ENCODE assay signal across 27 mouse cellular contexts in the genomic region with DNA sequence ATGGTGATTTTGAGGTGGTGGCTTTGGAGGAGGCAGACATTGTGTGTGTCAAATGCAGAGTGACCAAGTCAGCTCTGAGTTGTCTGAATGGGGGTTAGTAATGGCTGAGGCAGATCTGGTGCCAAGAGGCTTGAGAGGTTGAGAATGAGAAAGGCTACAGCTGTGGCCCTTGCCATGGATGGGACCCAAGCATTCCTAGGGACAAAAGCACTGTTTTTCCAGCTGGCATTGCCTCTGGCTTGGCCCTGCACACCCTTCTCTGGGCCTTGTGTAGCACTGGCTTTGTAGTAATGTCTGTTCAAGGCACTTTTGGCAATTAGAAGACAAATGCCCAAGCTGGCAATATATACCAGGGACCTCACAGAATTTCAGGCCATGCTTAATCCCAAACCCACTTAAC. TPM values are rescaled to one million over a fixed set of nuclear protein-coding genes. Genes with fewer than 3 reads are reported as not detected.
DNase-seq lines count a peak whose midpoint lies in the region; ATAC-seq and TF ChIP-seq lines count a peak whose summit lies in the region.
"Had no signal": no experiment of that assay in that cellular context is flagged by ENCODE, and none has a peak within 500 bp of the region (broad histone marks: within the 10 kb centered on the region; RNA-seq: fewer than 3 reads in every experiment).

No protein-coding gene starts in this region.

- H3K9ac ChIP-seq in hindbrain, postnatal 0 days (replicated peaks; ENCODE audit: low read length) = no peak overlapping the region
- H3K9ac ChIP-seq in hindbrain, embryonic 12.5 days = no peak overlapping the region
- no peak overlapping the region for H3K9ac ChIP-seq in midbrain, postnatal 0 days (replicated peaks; ENCODE audit: low read length, poor library complexity, severe bottlenecking)
- H3K9ac ChIP-seq: embryonic facial prominence, embryonic 12.5 days; embryonic facial prominence, embryonic 15.5 days; forebrain, postnatal 0 days; heart, embryonic 13.5 days; hindbrain, embryonic 13.5 days had no signal

- H3K27me3 ChIP-seq in hindbrain, postnatal 0 days (ENCODE audit: insufficient read depth, low read length) = no peaks in the 10 kb centered on the region
- no peaks in the 10 kb centered on the region for H3K27me3 ChIP-seq in hindbrain, embryonic 12.5 days
- no peaks in the 10 kb centered on the region for H3K27me3 ChIP-seq in midbrain, postnatal 0 days (ENCODE audit: insufficient read depth, low read length)
- H3K27me3 ChIP-seq in midbrain, embryonic 10.5 days (ENCODE audit: low read depth, poor library complexity, severe bottlenecking) = no peaks in the 10 kb centered on the region
- H3K27me3 ChIP-seq: embryonic facial prominence, embryonic 12.5 days; embryonic facial prominence, embryonic 15.5 days; heart, embryonic 13.5 days; hindbrain, embryonic 13.5 days had no signal

- H3K9me3 ChIP-seq in hindbrain, postnatal 0 days (ENCODE audit: low read length) = no peaks in the 10 kb centered on the region
- H3K9me3 ChIP-seq in hindbrain, embryonic 12.5 days (replicated peaks) = no peaks in the 10 kb centered on the region
- no peaks in the 10 kb centered on the region for H3K9me3 ChIP-seq in midbrain, postnatal 0 days (ENCODE audit: low read length)
- no peaks in the 10 kb centered on the region for H3K9me3 ChIP-seq in midbrain, embryonic 10.5 days (replicated peaks)
- H3K9me3 ChIP-seq: embryonic facial prominence, embryonic 12.5 days; embryonic facial prominence, embryonic 15.5 days; heart, embryonic 10.5 days; heart, embryonic 13.5 days; hindbrain, embryonic 13.5 days had no signal

- no peaks in the 10 kb centered on the region for H3K4me1 ChIP-seq in hindbrain, postnatal 0 days (ENCODE audit: insufficient read depth, low read length)
- no peaks in the 10 kb centered on the region for H3K4me1 ChIP-seq in hindbrain, embryonic 12.5 days
- H3K4me1 ChIP-seq in midbrain, postnatal 0 days (ENCODE audit: insufficient read depth, low read length) = no peaks in the 10 kb centered on the region
- no peaks in the 10 kb centered on the region for H3K4me1 ChIP-seq in midbrain, embryonic 10.5 days
- H3K4me1 ChIP-seq: embryonic facial prominence, embryonic 12.5 days; embryonic facial prominence, embryonic 15.5 days; hindbrain, embryonic 13.5 days had no signal

- no peak overlapping the region for H3K4me2 ChIP-seq in hindbrain, postnatal 0 days (ENCODE audit: low read depth, low read length)
- H3K4me2 ChIP-seq in hindbrain, embryonic 12.5 days (replicated peaks) = no peak overlapping the region
- no peak overlapping the region for H3K4me2 ChIP-seq in midbrain, postnatal 0 days (ENCODE audit: low read depth, low read length, poor library complexity, severe bottlenecking)
- H3K4me2 ChIP-seq: embryonic facial prominence, embryonic 12.5 days; embryonic facial prominence, embryonic 15.5 days; heart, embryonic 13.5 days; hindbrain, embryonic 13.5 days had no signal

- 0 out of 2 replicates have a peak, but pooled peaks have one; percentile 53 for ATAC-seq in hindbrain, postnatal 0 days
- no peak for ATAC-seq in hindbrain, embryonic 12.5 days (ENCODE audit: low FRiP score)
- no peak for ATAC-seq in midbrain, postnatal 0 days (ENCODE audit: low FRiP score)
- 0 out of 2 replicates have a peak, but pooled peaks have one; percentile 10 for ATAC-seq in megakaryocyte-erythroid progenitor cell, adult 5-6 weeks (replicated peaks; ENCODE audit: low FRiP score, low TSS enrichment, poor library complexity, severe bottlenecking)
- ATAC-seq: activated CD4-positive, CD25-positive, alpha-beta regulatory T cell, adult 4 months; CD4-positive, CD25-positive, alpha-beta regulatory T cell, adult 4 months; forebrain, embryonic 14.5 days; forebrain, postnatal 0 days had no signal

- H3K27ac ChIP-seq in hindbrain, postnatal 0 days = no peak overlapping the region
- H3K27ac ChIP-seq in hindbrain, embryonic 12.5 days = no peak overlapping the region
- H3K27ac ChIP-seq in midbrain, postnatal 0 days (ENCODE audit: low read depth, low read length) = no peak overlapping the region
- no peak overlapping the region for H3K27ac ChIP-seq in midbrain, embryonic 10.5 days (replicated peaks)
- H3K27ac ChIP-seq: embryonic facial prominence, embryonic 12.5 days; embryonic facial prominence, embryonic 15.5 days; heart, adult 2 months; heart, embryonic 10.5 days; heart, embryonic 13.5 days; hindbrain, embryonic 13.5 days had no signal

- H3K4me3 ChIP-seq in hindbrain, postnatal 0 days (ENCODE audit: low read length) = no peak overlapping the region
- no peak overlapping the region for H3K4me3 ChIP-seq in hindbrain, embryonic 12.5 days
- H3K4me3 ChIP-seq in midbrain, postnatal 0 days (ENCODE audit: low read depth, low read length) = no peak overlapping the region
- H3K4me3 ChIP-seq in midbrain, embryonic 10.5 days = no peak overlapping the region
- H3K4me3 ChIP-seq: embryonic facial prominence, embryonic 12.5 days; embryonic facial prominence, embryonic 15.5 days; heart, adult 2 months; heart, embryonic 10.5 days; heart, embryonic 13.5 days; hindbrain, embryonic 13.5 days had no signal

- H3K36me3 ChIP-seq in hindbrain, postnatal 0 days (ENCODE audit: insufficient read depth, low read length) = peaks cover 10% of the 10 kb centered on the region; the same call in 1 of the 2 replicates
- peaks cover 41% of the 10 kb centered on the region for H3K36me3 ChIP-seq in hindbrain, embryonic 12.5 days
- H3K36me3 ChIP-seq in midbrain, postnatal 0 days (ENCODE audit: insufficient read depth, low read length) = peaks cover 11% of the 10 kb centered on the region
- H3K36me3 ChIP-seq in midbrain, embryonic 10.5 days = peaks cover 54% of the 10 kb centered on the region

- DNase-seq in hindbrain, postnatal 0 days (ENCODE audit: low spot score) = peak; percentile 30
- peak; percentile 37 for DNase-seq in midbrain, postnatal 0 days (ENCODE audit: low spot score)
- DNase-seq in midbrain, embryonic 10.5 days (ENCODE audit: low spot score) = no peak
- peak; percentile 61 for DNase-seq in adipocyte (ENCODE audit: low spot score)
- no peak for DNase-seq in kidney, postnatal 36 days
- DNase-seq: adrenal gland, postnatal 10 days; adrenal gland, postnatal 36 days; cerebellum, adult 11 months; cerebellum, adult 2 months; cerebellum, adult 9-11 months; cerebellum, postnatal 25 days; forebrain, postnatal 0 days; gastrocnemius, postnatal 10 days; gastrocnemius, postnatal 36 days; heart, adult 2 months; heart, postnatal 14 days; heart, postnatal 4 days had no signal

- TF ChIP-seq CTCF in hindbrain, postnatal 0 days (IDR thresholded peaks at IDR 0.05; ENCODE audit: low read depth) = no peak
- no peak for TF ChIP-seq CTCF in midbrain, postnatal 0 days (IDR thresholded peaks at IDR 0.05)

RNA-seq across cellular contexts. Expression of gene Erg28, which starts 13.4 kb away (rescaled TPM):
- 79.8 and 96.2 TPM in 2 replicates for total RNA-seq in hindbrain, postnatal 0 days (2014; rRNA removed)
- polyA plus RNA-seq in hindbrain, postnatal 0 days (2015; fragmentation: Nextera tagmentation; extraction: Ambion mirVana) = 105 and 116 TPM in 2 replicates
- polyA plus RNA-seq in hindbrain, embryonic 12.5 days (2016; fragmentation: Nextera tagmentation; extraction: Ambion mirVana) = 97.3 and 106 TPM in 2 replicates
- 71.4 and 79.8 TPM in 2 replicates for total RNA-seq in midbrain, postnatal 0 days (2014; rRNA removed)
- polyA plus RNA-seq in midbrain, postnatal 0 days (2015; fragmentation: Nextera tagmentation; extraction: Ambion mirVana) = 104 and 110 TPM in 2 replicates
- 119 and 121 TPM in 2 replicates for polyA plus RNA-seq in midbrain, embryonic 10.5 days (2016; fragmentation: Nextera tagmentation; extraction: Ambion mirVana)
- total RNA-seq in megakaryocyte-erythroid progenitor cell, adult 5-6 weeks (2014; fragmentation: Nextera tagmentation) = 61.2 and 68.7 TPM in 2 replicates
- total RNA-seq in megakaryocyte-erythroid progenitor cell, adult 5-6 weeks (2017) = 75.0 and 82.7 TPM in 2 replicates

RNA-seq across cellular contexts. Expression of gene Ttll5, which starts 13.5 kb away (rescaled TPM):
- total RNA-seq in hindbrain, postnatal 0 days (2014; rRNA removed) = 10.2 and 23.9 TPM in 2 replicates
- polyA plus RNA-seq in hindbrain, postnatal 0 days (2015; fragmentation: Nextera tagmentation; extraction: Ambion mirVana) = 10.4 and 12.2 TPM in 2 replicates
- 15.9 and 19.0 TPM in 2 replicates for polyA plus RNA-seq in hindbrain, embryonic 12.5 days (2016; fragmentation: Nextera tagmentation; extraction: Ambion mirVana)
- 15.9 and 24.0 TPM in 2 replicates for total RNA-seq in midbrain, postnatal 0 days (2014; rRNA removed)
- 10.0 and 10.4 TPM in 2 replicates for polyA plus RNA-seq in midbrain, postnatal 0 days (2015; fragmentation: Nextera tagmentation; extraction: Ambion mirVana)
- polyA plus RNA-seq in midbrain, embryonic 10.5 days (2016; fragmentation: Nextera tagmentation; extraction: Ambion mirVana) = 15.8 and 17.2 TPM in 2 replicates
- 31.2 and 32.1 TPM in 2 replicates for total RNA-seq in megakaryocyte-erythroid progenitor cell, adult 5-6 weeks (2014; fragmentation: Nextera tagmentation)
- total RNA-seq in megakaryocyte-erythroid progenitor cell, adult 5-6 weeks (2017) = 23.2 and 27.6 TPM in 2 replicates

Comparison
In these comparisons a context has a peak if more than half of its experiments do, and no peak if none do; other contexts are left out.
1. ATAC-seq: peak in hindbrain, postnatal 0 days (single experiment) and megakaryocyte-erythroid progenitor cell, adult 5-6 weeks (single experiment); none in hindbrain, embryonic 12.5 days (single experiment) and midbrain, postnatal 0 days (single experiment).
2. DNase-seq: peak in hindbrain, postnatal 0 days (single experiment), midbrain, postnatal 0 days (single experiment) and adipocyte (single experiment); none in midbrain, embryonic 10.5 days (single experiment) and kidney, postnatal 36 days (0 of 2).